Mouse (Mus musculus) layer of hippocampus, adult 9-11 months (tissue): ENCODE data around the gene B3gnt8.

Source experiments
- DNase-seq: peaks from one replicate; pipeline ENCODE4 v3.0.0; 2022

Gene B3gnt8

DNA sequence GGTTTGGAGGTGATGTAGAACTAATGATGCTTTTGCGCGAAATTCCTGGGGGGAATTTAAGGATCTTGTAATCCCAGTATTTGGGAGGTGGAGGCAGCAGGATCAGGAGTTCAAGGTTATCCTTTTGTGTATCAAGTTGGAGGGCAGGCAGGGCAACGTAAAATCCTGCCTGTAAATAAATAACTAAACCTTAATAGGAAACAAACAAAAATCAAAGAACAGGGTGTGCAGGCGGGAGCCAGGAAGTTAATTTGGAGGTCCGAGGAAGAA lies 6.8 kb upstream of the B3gnt8 start:
- no peak for DNase-seq

- DNase-seq: no peak
Measured at GRCm38 (mm10) chr7:25620101-25620500, 6.4 kb upstream of the B3gnt8 start.

GRCm38 (mm10) chr7:25620751-25621150 lies 5.7 kb upstream of the B3gnt8 start:
- no peak for DNase-seq

DNA sequence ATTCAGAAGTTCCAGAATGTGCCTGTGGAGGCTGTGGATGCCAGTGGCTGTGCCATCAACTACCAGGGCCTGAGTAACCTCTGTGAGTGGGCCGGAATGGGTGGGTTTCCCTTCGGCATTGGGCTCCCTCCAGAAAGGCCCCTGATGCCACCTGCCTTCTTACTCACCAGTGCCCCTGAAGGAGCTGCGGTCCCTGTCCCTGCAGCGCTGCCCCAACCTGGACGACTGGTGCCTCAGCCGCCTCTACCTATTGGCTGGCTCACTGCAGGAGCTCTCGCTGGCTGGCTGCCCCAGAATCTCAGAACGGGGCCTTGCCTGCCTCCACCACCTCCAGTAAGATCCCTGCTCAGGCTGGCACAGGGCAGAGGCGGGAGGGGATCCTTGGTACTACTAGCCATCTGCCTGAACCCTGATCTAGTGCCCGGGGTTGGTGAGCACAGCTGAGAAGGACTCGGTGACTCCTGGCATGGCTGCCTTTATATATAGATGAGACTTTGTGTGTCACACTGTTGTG lies 2.5 kb upstream of the B3gnt8 start:
- no peak for DNase-seq

GRCm38 (mm10) chr7:25624851-25625250 lies 1.6 kb upstream of the B3gnt8 start:
- DNase-seq: no peak

DNA sequence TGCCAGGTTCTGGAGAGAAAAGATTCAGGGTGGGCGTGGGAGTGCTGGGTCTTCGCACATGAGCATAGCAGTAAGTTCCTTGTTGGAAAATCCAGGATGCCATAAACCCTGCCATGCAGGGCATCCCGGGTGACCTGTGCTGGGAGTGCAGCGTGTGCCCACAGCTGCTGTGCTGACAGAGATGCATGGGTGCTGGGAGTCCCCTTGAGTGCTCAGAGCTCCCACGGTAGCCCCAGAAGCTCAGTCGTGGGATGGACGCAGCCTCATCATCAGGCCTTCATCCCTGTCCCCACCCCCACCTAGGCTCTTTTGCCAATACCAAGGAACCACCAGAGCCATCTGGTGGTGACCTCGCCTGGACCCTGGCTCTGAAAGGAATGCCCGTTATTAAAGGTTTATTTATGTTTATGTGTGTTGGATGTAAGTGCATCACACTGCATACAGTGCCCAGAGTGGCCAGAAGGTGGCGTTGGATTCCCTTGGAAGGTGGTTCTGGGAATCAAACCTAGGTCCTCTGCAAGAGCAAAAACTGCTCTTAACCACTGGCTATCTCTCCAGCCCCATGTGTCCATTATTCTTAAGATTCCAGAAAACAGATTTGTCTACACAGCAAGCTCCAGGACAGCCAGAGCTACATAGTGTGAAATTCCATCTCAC lies 732 bp upstream of the B3gnt8 start:
- DNase-seq: no peak

- DNase-seq: no peak
Measured at GRCm38 (mm10) chr7:25627431-25628322, 1.2 kb downstream of the B3gnt8 start.

GRCm38 (mm10) chr7:25628323-25628620 lies 1.8 kb downstream of the B3gnt8 start:
- DNase-seq: no peak

GRCm38 (mm10) chr7:25632679-25633078 lies 6.2 kb downstream of the B3gnt8 start:
- DNase-seq: peak; percentile 62

- DNase-seq: no peak
Measured at GRCm38 (mm10) chr7:25636373-25636772, 9.9 kb downstream of the B3gnt8 start.

DNA sequence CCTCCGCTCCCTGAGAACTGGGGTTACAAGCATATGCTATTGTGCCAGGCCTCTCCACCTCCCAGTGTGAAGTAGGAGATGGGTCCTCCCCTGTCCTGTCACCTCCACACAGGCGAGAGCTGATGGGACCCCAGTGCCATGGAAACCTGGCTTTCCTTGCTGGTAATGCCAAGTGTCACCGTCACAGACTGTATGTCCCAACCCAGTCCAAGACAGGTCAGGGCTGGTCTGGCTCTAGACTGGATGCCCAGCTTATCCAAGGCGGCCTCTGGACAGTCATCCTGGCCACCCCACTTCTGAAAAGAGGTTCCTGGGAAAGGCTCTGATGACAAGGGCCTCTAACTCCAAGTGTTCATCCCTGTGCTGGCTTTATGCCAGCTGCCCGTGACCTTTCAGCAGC lies 10.6 kb downstream of the B3gnt8 start:
- no peak for DNase-seq

DNA sequence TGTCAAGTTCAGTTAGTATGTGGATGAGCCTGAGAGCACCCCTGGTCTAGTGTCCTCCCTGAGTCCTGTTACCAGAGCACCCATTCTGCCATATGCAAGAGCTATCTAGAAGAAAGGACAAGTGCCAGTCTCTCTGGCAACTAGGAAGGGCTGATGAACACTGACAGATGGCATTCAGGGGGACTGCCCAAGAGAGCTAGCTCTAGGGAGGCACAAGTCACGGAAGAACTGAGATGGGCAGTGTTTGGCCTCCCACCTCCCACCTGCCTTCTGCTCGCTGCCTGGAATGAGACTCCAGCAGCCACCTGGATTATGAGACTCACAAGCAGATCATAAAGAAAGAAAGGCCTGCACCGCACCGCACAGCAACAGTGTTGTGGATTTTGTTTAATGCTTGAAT lies 13.3 kb downstream of the B3gnt8 start:
- DNase-seq: no peak

DNA sequence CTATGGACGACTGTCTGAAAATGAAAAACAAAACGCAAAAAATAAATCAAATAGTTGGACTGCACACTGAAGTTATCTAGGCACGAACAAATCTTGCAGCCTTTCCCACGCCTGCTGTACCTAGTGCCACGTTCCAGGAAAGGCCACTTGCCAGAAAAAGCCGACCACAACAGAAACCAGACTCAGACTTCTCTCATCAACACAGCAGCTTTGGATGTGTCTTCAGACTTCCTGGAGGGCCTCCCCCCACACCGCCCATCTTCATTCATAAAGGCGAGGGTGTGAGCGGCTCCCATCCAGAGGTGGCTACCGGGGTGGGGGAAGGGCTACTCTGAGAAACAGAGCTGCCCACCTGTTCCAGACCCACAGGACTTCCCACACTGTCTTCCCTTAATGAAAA lies 17.7 kb downstream of the B3gnt8 start:
- no peak for DNase-seq

- no peak for DNase-seq
Measured at GRCm38 (mm10) chr7:25644631-25645030, 18.2 kb downstream of the B3gnt8 start.

GRCm38 (mm10) chr7:25645074-25645473 lies 18.6 kb downstream of the B3gnt8 start:
- DNase-seq: no peak

GRCm38 (mm10) chr7:25647574-25648123 lies 21.2 kb downstream of the B3gnt8 start:
- no peak for DNase-seq

- DNase-seq: no peak
Measured at GRCm38 (mm10) chr7:25649839-25650238, 23.4 kb downstream of the B3gnt8 start.

DNA sequence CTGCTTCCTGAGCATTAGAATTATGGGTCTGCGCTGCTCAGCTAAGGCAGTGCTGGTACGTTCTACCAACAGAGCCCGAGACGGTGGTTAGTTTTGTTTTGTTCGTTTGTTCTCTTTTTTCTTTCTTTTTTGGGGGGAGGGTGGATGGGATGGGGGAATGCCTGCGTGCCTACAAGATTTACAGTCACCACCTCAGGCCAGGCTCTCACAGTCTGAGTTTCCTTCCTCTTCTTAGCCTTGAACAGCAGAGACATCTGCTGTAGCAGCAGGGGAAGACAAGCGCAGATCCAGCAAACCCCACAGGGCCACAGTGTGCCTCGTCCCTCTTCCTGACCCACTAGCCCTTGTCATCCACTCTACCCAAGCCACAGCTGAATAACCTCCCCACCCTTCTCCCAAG lies 24.8 kb downstream of the B3gnt8 start:
- DNase-seq: no peak

DNA sequence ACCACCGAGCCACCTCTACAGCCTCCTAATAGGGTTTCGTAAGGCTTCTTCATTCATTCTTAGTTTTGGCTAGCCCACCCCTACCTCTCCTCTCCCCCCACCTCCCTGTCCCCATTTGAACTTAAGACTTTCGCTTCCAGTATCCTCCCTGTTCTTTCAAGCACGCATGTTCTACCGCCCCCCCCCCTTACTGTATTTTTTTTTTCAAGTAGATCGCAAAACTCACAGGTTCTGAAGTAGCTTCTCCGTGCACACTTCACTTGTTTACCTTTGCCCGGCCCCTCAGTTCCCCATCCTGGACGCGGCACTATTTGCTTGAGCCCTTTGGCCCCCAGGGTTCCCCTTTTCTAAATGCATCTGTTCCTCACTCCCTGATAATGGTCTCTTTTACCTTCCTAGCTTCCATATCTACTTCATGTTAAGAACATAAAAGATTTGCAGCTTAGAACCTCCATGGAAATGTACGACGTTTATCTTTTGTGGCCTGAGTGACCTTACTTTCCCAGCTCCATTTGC lies 25.8 kb downstream of the B3gnt8 start:
- DNase-seq: no peak

DNA sequence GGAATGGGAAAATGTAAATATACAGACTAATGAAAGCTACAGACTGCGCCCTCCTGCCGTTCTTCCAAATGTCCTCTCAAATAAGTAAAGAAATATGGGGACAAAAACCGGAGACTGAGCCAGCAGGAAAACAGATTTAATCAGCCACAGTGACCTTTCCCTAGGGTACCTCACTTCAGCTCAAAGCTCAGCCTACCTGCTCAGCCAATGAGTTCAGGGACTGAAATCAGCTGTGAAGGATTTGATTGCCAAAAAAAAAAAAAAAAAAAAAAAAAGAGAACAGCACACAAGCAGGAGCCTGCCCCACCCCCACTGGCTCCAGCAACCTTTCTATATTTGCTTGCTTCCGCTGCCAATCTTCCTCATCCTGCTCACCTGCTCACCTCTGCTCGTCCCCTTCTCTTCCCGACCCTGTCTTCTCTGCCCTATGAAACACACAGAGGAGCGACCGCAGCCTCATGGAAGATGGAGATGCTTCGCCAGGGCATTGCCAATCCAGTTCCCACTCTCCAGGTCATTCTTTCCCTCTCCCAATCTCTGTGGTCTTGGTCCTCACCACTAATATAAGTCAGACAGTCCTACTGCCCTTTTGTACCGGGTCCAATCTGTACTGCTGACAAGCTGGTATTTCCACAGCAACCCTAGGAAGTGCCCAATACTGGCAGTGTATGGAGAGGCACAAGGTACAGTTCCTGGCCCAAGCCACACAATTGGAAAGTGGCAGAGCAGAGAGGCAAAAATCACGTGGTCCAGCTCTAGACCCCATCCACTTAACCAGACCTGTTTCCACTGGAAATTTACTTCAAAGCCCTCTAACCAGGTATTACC lies 29.4 kb downstream of the B3gnt8 start:
- no peak for DNase-seq

GRCm38 (mm10) chr7:25657785-25658184 lies 31.3 kb downstream of the B3gnt8 start:
- no peak for DNase-seq

- DNase-seq: peak; percentile 100
Measured at GRCm38 (mm10) chr7:25658657-25659472, 32.4 kb downstream of the B3gnt8 start, which contains the start of the genes Bckdha and Exosc5. Gene Bckdha (minus strand): TSS chr7:25658981. Gene Exosc5 (plus strand): TSS chr7:25659164.
